25 mouse cellular contexts compared by ENCODE assay signal in the genomic region with DNA sequence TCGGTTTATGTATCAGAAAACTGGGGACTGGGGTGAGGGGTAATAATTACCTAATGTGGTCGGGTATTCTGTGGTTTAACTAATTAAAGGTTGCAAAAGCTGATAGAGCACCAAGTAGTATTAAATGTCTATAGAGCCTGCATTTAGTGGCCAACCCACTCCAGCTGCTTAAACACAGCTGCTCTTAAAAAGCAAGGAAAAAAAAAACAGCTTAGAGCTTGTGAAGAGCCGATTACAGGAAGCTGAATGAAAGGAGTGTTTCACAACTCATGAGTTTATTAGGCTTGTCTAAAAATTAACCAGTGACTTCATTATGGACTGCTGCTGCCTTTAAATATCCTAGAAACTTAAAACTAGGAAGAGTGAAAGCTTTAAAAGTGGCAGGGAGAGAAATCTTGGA.
DNase-seq lines count a peak whose midpoint lies in the region; ATAC-seq and TF ChIP-seq lines count a peak whose summit lies in the region.
"Had no signal": no experiment of that assay in that cellular context is flagged by ENCODE, and none has a peak within 500 bp of the region (broad histone marks: within the 10 kb centered on the region; RNA-seq: fewer than 3 reads in every experiment).

No protein-coding gene starts in this region.

- peak; percentile 73; the same call in 1 of the 2 replicates for ATAC-seq in kidney, embryonic 16.5 days (ENCODE audit: low FRiP score, low TSS enrichment)
- peak; percentile 81 for ATAC-seq in intestine, postnatal 0 days
- no peak for ATAC-seq in inflammation-experienced regulatory T-cells, adult 6 months
- ATAC-seq: forebrain, embryonic 16.5 days; midbrain, embryonic 15.5 days had no signal

- no peaks in the 10 kb centered on the region for H3K36me3 ChIP-seq in kidney, embryonic 16.5 days (ENCODE audit: insufficient read depth, low read length)
- H3K36me3 ChIP-seq in intestine, postnatal 0 days (ENCODE audit: control insufficient read depth, insufficient read depth), result no peaks in the 10 kb centered on the region
- H3K36me3 ChIP-seq: embryonic facial prominence, embryonic 13.5 days; heart, embryonic 12.5 days; midbrain, embryonic 15.5 days; neural tube, embryonic 15.5 days had no signal

- H3K27me3 ChIP-seq in kidney, embryonic 16.5 days (ENCODE audit: insufficient read depth, low read length), result no peaks in the 10 kb centered on the region
- H3K27me3 ChIP-seq in intestine, postnatal 0 days (replicated peaks; ENCODE audit: control insufficient read depth, insufficient read depth, low read length), result no peaks in the 10 kb centered on the region
- H3K27me3 ChIP-seq: embryonic facial prominence, embryonic 13.5 days; heart, embryonic 12.5 days; midbrain, embryonic 15.5 days; neural tube, embryonic 15.5 days had no signal

- H3K4me1 ChIP-seq in kidney, embryonic 16.5 days (ENCODE audit: insufficient read depth, low read length), result 0 out of 2 replicates have a peak, but pooled peaks cover 9% of the 10 kb centered on the region
- H3K4me1 ChIP-seq in intestine, postnatal 0 days (replicated peaks; ENCODE audit: control insufficient read depth, insufficient read depth, low read length), result no peaks in the 10 kb centered on the region
- H3K4me1 ChIP-seq: embryonic facial prominence, embryonic 13.5 days; heart, embryonic 12.5 days; midbrain, embryonic 15.5 days; neural tube, embryonic 15.5 days had no signal

- TF ChIP-seq CTCF in brain, embryonic 14.5 days (IDR thresholded peaks at IDR 0.05; ENCODE audit: borderline replicate concordance, extremely low read depth, insufficient read depth, insufficient read length), result no peak
- TF ChIP-seq CTCF in intestine, postnatal 0 days (IDR thresholded peaks at IDR 0.05; ENCODE audit: low read depth), result no peak

- no peak for DNase-seq in kidney, adult 9 months
- DNase-seq in brain, adult 2 months (ENCODE audit: low read depth, low spot score), result peak; percentile 20
- peak; percentile 28 for DNase-seq in brain, embryonic 14.5 days (ENCODE audit: low read depth)
- no peak for DNase-seq in cerebellum, adult 11-12 months
- no peak for DNase-seq in embryo, embryonic 10.5 days (ENCODE audit: low spot score)
- DNase-seq: adrenal gland, postnatal 25 days; B cell, adult 2 months; cerebellum, adult 9-10 months; cerebellum, postnatal 36 days; embryo, embryonic 11 days; gastrocnemius, postnatal 25 days; heart, adult 2 months; right cerebral cortex, postnatal 25 days; thymus, postnatal 14 days had no signal

- no peaks in the 10 kb centered on the region for H3K9me3 ChIP-seq in kidney, embryonic 16.5 days (ENCODE audit: low read length)
- H3K9me3 ChIP-seq in intestine, postnatal 0 days (ENCODE audit: control insufficient read depth), result no peaks in the 10 kb centered on the region
- H3K9me3 ChIP-seq: embryonic facial prominence, embryonic 13.5 days; heart, embryonic 12.5 days; midbrain, embryonic 15.5 days; neural tube, embryonic 15.5 days had no signal

- 23% methylated on average over 3 of the region's 3 CpGs for WGBS in kidney, embryonic 16.5 days
- 21% methylated on average over 3 of the region's 3 CpGs for WGBS in intestine, postnatal 0 days

- no peak for TF ChIP-seq POLR2A in brain, embryonic 14.5 days (IDR thresholded peaks at IDR 0.05; ENCODE audit: borderline replicate concordance, extremely low read depth, insufficient read depth, insufficient read length, poor library complexity, severe bottlenecking)

- no peak overlapping the region for H3K4me3 ChIP-seq in kidney, embryonic 16.5 days (ENCODE audit: low read length)
- H3K4me3 ChIP-seq in intestine, postnatal 0 days (ENCODE audit: low read depth, low read length), result no peak overlapping the region
- H3K4me3 ChIP-seq: embryonic facial prominence, embryonic 13.5 days; erythroblast, embryonic 14.5 days; heart, adult 2 months; heart, embryonic 12.5 days; midbrain, embryonic 15.5 days; neural tube, embryonic 15.5 days had no signal

- H3K4me2 ChIP-seq in kidney, embryonic 16.5 days (replicated peaks; ENCODE audit: low read depth, low read length), result peak overlapping the region; percentile 15; the same call in 1 of the 2 replicates
- peak overlapping the region; percentile 18 for H3K4me2 ChIP-seq in intestine, postnatal 0 days (replicated peaks; ENCODE audit: low read depth)
- H3K4me2 ChIP-seq: embryonic facial prominence, embryonic 13.5 days; heart, embryonic 12.5 days; hindbrain, embryonic 14.5 days; liver, embryonic 11.5 days; midbrain, embryonic 15.5 days; neural tube, embryonic 15.5 days had no signal

- no peak overlapping the region for H3K27ac ChIP-seq in kidney, embryonic 16.5 days (ENCODE audit: low read length)
- H3K27ac ChIP-seq in intestine, postnatal 0 days (ENCODE audit: low read depth, low read length), result no peak overlapping the region
- H3K27ac ChIP-seq: embryonic facial prominence, embryonic 13.5 days; heart, adult 2 months; hindbrain, embryonic 14.5 days; midbrain, embryonic 15.5 days; neural tube, embryonic 15.5 days had no signal

- H3K9ac ChIP-seq in kidney, embryonic 16.5 days (replicated peaks; ENCODE audit: low read length), result no peak overlapping the region
- no peak overlapping the region for H3K9ac ChIP-seq in intestine, postnatal 0 days (ENCODE audit: low read depth, low read length)
- H3K9ac ChIP-seq: embryonic facial prominence, embryonic 13.5 days; heart, embryonic 12.5 days; hindbrain, embryonic 14.5 days; midbrain, embryonic 15.5 days; neural tube, embryonic 15.5 days had no signal

Comparison
In these comparisons a context has a peak if more than half of its experiments do, and no peak if none do; other contexts are left out.
1. DNase-seq: peak in brain, adult 2 months (single experiment) and brain, embryonic 14.5 days (single experiment); none in kidney, adult 9 months (single experiment), cerebellum, adult 11-12 months (single experiment) and embryo, embryonic 10.5 days (single experiment).